Mouse (Mus musculus): Measurements from ENCODE around the gene Simc1. TPM values are rescaled to one million over a fixed set of nuclear protein-coding genes. Genes with fewer than 3 reads are reported as not detected.

The Simc1 gene
- total RNA-seq (2023) = 42.3 TPM

GRCm38 (mm10) chr13:54503604-54504521, at the start of gene Simc1:
Simc1 (plus strand) TSS chr13:54503779.

GRCm38 (mm10) chr13:54468098-54469011, 35.2 kb upstream of the Simc1 start, which contains the start of gene Thoc3:
Thoc3 (minus strand) TSS chr13:54468849.

DNA sequence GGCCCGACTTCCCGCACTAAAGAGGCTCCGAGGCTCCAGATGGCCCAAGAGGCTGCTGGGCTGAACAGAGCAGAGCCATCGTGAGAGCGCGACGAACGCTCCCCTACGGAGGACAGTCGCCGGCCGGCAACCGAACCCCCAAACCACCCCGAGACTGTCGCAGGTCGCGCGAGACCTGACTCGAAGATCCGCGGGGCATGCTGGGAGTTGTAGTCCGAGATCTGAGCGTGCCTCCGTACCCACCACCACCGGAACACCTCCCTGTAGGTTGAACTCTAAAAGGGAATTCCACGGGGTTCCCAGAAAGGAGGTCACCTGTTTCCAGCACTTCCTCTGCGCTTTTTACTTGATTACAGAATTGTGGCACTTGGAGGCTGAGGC, 61.6 kb downstream of the Simc1 start, which contains the start of gene 4833439L19Rik:
Gene 4833439L19Rik (minus strand): TSS at position 235 of the 381 bp plus-strand sequence.

DNA sequence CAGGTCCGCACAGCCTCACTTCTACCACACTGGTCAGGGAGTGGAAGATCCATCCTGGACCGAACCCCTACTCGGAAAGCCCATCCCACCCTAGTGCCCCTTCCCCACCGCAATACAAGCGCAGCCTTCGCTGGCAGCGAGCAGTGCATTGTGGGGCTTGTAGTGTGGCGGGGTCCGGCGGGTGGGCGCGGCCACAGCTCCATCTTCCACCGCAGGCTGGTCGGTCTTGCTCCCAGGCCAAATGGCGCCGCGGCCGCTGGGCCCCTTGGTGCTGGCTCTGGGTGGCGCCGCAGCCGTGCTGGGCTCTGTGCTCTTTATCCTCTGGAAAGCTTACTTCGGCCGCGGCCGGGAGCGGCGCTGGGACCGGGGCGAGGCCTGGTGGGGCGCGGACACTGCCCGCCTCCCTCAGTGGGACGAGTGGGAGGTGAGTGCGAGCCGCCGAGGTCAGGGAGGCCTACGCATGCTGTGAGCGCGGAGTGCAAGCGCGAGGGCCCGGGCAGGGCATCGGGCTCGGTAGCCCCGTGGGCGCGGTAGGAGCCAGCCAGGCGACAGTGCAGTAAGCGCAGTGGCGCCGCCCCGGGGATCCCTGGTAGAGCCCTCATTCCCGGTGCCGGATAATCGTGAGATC, 71.4 kb downstream of the Simc1 start, which contains the start of gene Arl10:
Gene Arl10 (plus strand): TSS at position 162 of the 628 bp plus-strand sequence.

GRCm38 (mm10) chr13:54589996-54590951, 86.7 kb downstream of the Simc1 start, which contains the start of the genes Nop16 and Higd2a:
Nop16 (minus strand) TSS chr13:54590090.
Higd2a (plus strand) TSS chr13:54590207.

Other genes with a start within 250 kb of the Simc1 start
- gene Cplx2, start 132.4 kb upstream of the Simc1 start, total RNA-seq (2023) = 0.80 TPM
- 28.1 TPM for gene Thoc3, start 34.9 kb upstream of the Simc1 start, total RNA-seq (2023)
- 39.7 TPM for gene 4833439L19Rik, start 61.7 kb downstream of the Simc1 start, total RNA-seq (2023)
- gene Arl10, start 71.2 kb downstream of the Simc1 start, total RNA-seq (2023) = 2.6 TPM
- gene Nop16, start 86.3 kb downstream of the Simc1 start, total RNA-seq (2023) = 16.4 TPM
- 90.5 TPM for gene Higd2a, start 86.4 kb downstream of the Simc1 start, total RNA-seq (2023)
- gene Cltb, start 107.6 kb downstream of the Simc1 start, total RNA-seq (2023) = 40.3 TPM
- gene Faf2, start 118.0 kb downstream of the Simc1 start, total RNA-seq (2023) = 56.0 TPM
- gene Rnf44, start 190.1 kb downstream of the Simc1 start, total RNA-seq (2023) = 206 TPM
- not detected for gene Cdhr2, start 197.7 kb downstream of the Simc1 start, total RNA-seq (2023)
- not detected for gene Gprin1, start 246.1 kb downstream of the Simc1 start, total RNA-seq (2023)

All from CD4-positive naive resting alpha-beta T cell, adult 57 days (primary cell).